Mouse (Mus musculus) cerebellum, adult 9-10 months (tissue): ENCODE results near the gene Cdiptos.

Experiments used
- DNase-seq: peaks from one replicate; pipeline ENCODE4 v3.0.0; 2022

Cdiptos gene

GRCm38 (mm10) chr7:127013385-127013784, 37.5 kb upstream of the Cdiptos start:
- peak; percentile 62 for DNase-seq

GRCm38 (mm10) chr7:127012845-127013244, 36.9 kb upstream of the Cdiptos start:
- no peak for DNase-seq

- peak; percentile 56 for DNase-seq
Measured at GRCm38 (mm10) chr7:127012374-127012773, 36.5 kb upstream of the Cdiptos start.

GRCm38 (mm10) chr7:127011717-127012116, 35.8 kb upstream of the Cdiptos start:
- DNase-seq = peak; percentile 64

- no peak for DNase-seq
Measured at GRCm38 (mm10) chr7:127011051-127011450, 35.2 kb upstream of the Cdiptos start.

GRCm38 (mm10) chr7:127009307-127010085, 33.6 kb upstream of the Cdiptos start:
- peak; percentile 79 for DNase-seq

GRCm38 (mm10) chr7:127008239-127009019, 32.5 kb upstream of the Cdiptos start:
- DNase-seq = peak; percentile 100

GRCm38 (mm10) chr7:127007313-127008024, 31.6 kb upstream of the Cdiptos start:
- DNase-seq = peak; percentile 60

GRCm38 (mm10) chr7:127004122-127004875, 28.4 kb upstream of the Cdiptos start:
- DNase-seq = no peak

GRCm38 (mm10) chr7:127003620-127004019, 27.7 kb upstream of the Cdiptos start:
- no peak for DNase-seq

GRCm38 (mm10) chr7:126999568-126999967, 23.7 kb upstream of the Cdiptos start:
- no peak for DNase-seq

GRCm38 (mm10) chr7:126996449-126996848, 20.6 kb upstream of the Cdiptos start:
- no peak for DNase-seq

GRCm38 (mm10) chr7:126988816-126989215, 12.9 kb upstream of the Cdiptos start:
- DNase-seq = no peak

GRCm38 (mm10) chr7:126986319-126986718, 10.4 kb upstream of the Cdiptos start:
- peak; percentile 87 for DNase-seq

GRCm38 (mm10) chr7:126984667-126985444, 9.0 kb upstream of the Cdiptos start:
- DNase-seq = no peak

- DNase-seq = no peak
Measured at GRCm38 (mm10) chr7:126983113-126983512, 7.2 kb upstream of the Cdiptos start.

GRCm38 (mm10) chr7:126982054-126982453, 6.2 kb upstream of the Cdiptos start:
- DNase-seq = no peak

- no peak for DNase-seq
Measured at GRCm38 (mm10) chr7:126981601-126982000, 5.7 kb upstream of the Cdiptos start.

GRCm38 (mm10) chr7:126978841-126979240, 2.9 kb upstream of the Cdiptos start:
- DNase-seq = no peak

- DNase-seq = no peak
Measured at GRCm38 (mm10) chr7:126976878-126977459, 1.1 kb upstream of the Cdiptos start.

- DNase-seq = no peak
Measured at GRCm38 (mm10) chr7:126975893-126975949, 177 bp downstream of the Cdiptos start, which contains the start of gene Cdipt. Cdipt (plus strand) TSS chr7:126975914.

- no peak for DNase-seq
Measured at GRCm38 (mm10) chr7:126975493-126975892, 405 bp downstream of the Cdiptos start.
